Mouse (Mus musculus) spleen, adult 2 months (tissue): ENCODE measurements around the gene Rnf144a.

Experiments used
- CTCF ChIP-seq: fragments of 200-500 bp; IDR thresholded peaks from 2 replicates; pipeline ENCODE4 v1.5.1; 2011; ENCODE audit warnings: mild to moderate bottlenecking, inconsistent platforms; ENCODE audit not compliant: insufficient read depth, insufficient read length, insufficient replicate concordance; ENCODE audit errors: extremely low read depth
- POLR2A ChIP-seq: fragments of 200-500 bp; IDR thresholded peaks from 2 replicates; pipeline ENCODE4 v1.6.1; 2011; ENCODE audit warnings: low read depth, low read length, inconsistent platforms

DNA sequence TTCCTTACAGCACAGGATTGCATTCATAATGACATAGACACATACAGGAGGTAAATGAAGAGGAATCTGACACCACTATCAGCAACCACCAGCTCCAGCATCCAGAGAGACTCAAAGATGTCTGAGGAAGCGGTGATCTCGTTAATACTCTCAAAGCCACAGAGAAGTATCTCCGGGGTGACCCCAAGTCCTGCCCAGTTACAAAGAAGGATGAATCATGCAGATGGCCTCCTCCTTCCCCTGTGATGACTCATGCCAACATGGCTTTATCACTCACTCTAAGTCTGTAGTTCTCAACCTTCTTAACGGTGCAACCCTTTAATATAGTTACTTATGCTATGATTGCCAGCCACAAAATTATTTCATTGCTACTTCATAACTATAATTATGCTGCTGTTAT lies 74.4 kb downstream of the Rnf144a start:
- TF ChIP-seq POLR2A (no peak), CTCF (no peak)
